Mouse (Mus musculus) E14TG2a.4 (cell line): ENCODE data around the gene Trip11.
A peak's percentile ranks its signal among the peaks of the same experiment; 100 is the strongest.
"Not testable (repeated sequence)": the region's sequence is repeated elsewhere in the genome, so short reads cannot be mapped to it uniquely, and the experiment has no call there.

ENCODE experiments used
- H3K27me3 ChIP-seq: 2 replicates; pipeline ENCODE4 v1.6.1; 2014; ENCODE audit warnings: low read length, control low read depth; ENCODE audit not compliant: insufficient read depth
- H3K36me3 ChIP-seq: 2 replicates; pipeline ENCODE4 v1.6.1; 2014; ENCODE audit warnings: low read length, control low read depth; ENCODE audit not compliant: insufficient read depth
- H3K4me1 ChIP-seq: replicated peaks from 2 replicates; pipeline ENCODE4 v1.6.1; 2014; ENCODE audit warnings: low read depth, low read length, control low read depth
- H3K4me3 ChIP-seq: replicated peaks from 2 replicates; pipeline ENCODE4 v1.5.1; 2014; ENCODE audit warnings: mild to moderate bottlenecking, low read length
- H3K9me3 ChIP-seq: 2 replicates; pipeline ENCODE4 v1.6.1; 2014; ENCODE audit warnings: low read length, control low read depth
- CTCF ChIP-seq: conservative IDR thresholded peaks from 2 replicates; pipeline ENCODE4 v1.5.1; 2014; ENCODE audit warnings: low read length
- NANOG ChIP-seq: IDR thresholded peaks from 2 replicates; pipeline ENCODE4 v1.6.1; 2014; ENCODE audit warnings: borderline replicate concordance, low read length, mixed read lengths
- POU5F1 ChIP-seq: IDR thresholded peaks from 2 replicates; pipeline ENCODE4 v1.6.1; 2014; ENCODE audit warnings: low read length, borderline replicate concordance

The Trip11 gene

DNA sequence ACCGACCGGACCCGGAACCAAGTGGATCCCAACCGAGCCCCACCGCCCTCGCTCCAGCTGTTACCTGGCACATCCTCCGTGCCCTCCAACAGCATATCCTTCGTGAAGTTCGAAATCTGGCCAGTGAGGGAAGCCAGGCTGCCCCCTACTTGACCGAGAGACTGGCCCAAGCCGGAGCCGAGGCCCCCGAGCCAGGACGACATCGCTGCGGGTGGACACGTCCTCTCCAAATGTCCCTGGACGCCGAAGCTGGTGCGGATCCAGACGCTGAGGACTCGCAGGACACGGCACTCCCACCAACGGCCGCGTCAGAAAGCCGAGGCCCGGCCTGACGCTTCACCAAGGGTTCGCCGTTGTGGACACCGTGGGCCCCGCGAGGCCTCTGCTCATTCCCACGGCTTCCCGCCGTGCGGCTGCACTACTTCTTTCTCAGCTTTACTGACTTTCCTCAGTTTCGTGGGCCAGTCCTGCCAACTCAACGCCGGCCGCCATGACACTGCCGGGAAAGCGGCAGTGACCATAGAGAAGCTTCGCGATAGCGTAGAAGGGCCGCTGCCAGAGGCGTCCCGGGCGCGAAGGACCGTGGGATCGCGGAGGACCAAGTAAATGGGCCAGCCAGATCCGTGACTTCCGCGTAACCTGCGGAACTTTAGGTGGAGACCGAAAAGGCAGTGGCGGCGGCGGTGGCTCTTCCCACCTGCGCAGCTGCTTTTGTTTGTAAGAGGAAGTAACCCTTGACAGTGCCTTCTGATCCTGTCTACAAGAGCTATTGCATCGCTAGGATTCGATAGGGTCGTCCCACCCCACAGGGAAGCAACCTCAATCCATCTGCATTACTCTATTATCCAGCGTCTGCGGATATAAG, at the start of gene Trip11:
Gene Trip11 (minus strand): TSS at position 642 of the 865 bp plus-strand sequence.
- Histone ChIP-seq H3K4me1 (peaks cover 14% of the 10 kb centered on the region), H3K4me3 (peak within 1 kb of the TSS; percentile 94), H3K27me3 (peaks cover 13% of the 10 kb centered on the region), H3K9me3 (no peaks in the 10 kb centered on the region), H3K36me3 (peaks cover 12% of the 10 kb centered on the region)
- no peak for TF ChIP-seq NANOG
- no peak for TF ChIP-seq CTCF
- no peak for TF ChIP-seq POU5F1

DNA sequence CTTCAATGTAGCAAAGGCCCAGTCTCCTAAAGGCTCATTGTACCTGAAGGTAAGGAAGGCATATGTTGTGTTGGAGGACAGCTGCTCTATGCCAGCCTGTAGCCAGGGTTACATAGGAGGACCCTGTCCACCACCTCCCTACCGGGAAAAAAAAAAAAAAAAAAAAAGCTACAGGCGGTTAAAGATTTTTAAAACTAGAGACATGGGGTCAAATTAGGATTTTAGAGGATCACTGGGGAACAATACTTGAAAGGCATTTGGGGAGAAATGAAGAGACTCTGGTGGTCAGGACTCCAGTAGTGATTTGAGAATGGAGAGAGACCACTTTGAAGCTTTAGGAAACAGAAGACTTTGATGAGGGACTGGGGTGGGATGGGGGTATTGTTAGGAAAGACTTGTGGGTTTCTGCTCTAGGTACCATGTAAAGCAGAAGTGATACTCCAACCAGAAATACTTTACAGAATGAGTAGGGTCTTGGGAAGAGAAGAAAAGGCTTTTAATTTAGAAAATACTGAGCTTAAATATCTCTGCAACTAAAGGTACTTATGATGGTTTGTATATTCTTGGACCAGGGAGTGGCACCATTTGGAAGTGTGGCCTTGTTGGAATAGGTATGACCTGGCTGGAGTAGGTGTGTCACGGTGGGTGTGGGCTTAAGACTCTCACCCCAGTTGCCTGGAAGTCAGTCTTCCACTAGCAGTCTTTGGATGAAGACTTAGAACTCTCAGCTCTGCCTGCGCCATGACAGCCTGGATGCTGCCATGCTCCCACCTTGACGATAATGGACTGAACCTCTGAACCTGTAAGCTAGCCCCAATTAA, 46.1 kb upstream of the Trip11 start:
- peaks cover 42% of the 10 kb centered on the region for H3K4me1 ChIP-seq
- not testable (repeated sequence) for H3K36me3 ChIP-seq, H3K9me3 ChIP-seq, H3K27me3 ChIP-seq
- peak overlapping the region; percentile 68; the same call in 1 of the 2 replicates for H3K4me3 ChIP-seq

DNA sequence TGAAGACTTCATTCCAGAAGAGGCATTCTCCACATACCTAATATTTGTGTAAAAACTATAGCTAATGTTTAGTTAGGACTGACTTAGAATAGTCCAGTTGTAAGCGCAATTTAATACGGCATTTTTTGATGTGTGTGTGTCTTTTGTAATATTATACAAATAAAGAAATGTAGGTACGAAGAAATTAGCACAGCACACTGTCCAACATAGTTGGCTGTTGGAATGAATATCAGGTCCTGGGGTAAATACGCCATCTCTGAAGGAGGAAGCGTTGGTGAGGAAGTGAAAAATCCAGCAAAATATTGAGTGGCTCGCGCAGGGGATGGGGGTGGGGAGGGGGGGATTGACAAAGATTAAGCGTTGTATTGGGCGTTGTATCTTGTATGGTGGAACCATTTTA, 45.5 kb upstream of the Trip11 start:
- H3K4me3 ChIP-seq: peak overlapping the region; percentile 68
- peaks cover 11% of the 10 kb centered on the region for H3K36me3 ChIP-seq
- no peak for TF ChIP-seq NANOG
- no peak for TF ChIP-seq POU5F1
- no peak for TF ChIP-seq CTCF
- peaks cover 5% of the 10 kb centered on the region; the same call in 1 of the 2 replicates for H3K9me3 ChIP-seq
- 0 out of 2 replicates have a peak, but pooled peaks cover 2% of the 10 kb centered on the region for H3K27me3 ChIP-seq
- peaks cover 42% of the 10 kb centered on the region for H3K4me1 ChIP-seq

DNA sequence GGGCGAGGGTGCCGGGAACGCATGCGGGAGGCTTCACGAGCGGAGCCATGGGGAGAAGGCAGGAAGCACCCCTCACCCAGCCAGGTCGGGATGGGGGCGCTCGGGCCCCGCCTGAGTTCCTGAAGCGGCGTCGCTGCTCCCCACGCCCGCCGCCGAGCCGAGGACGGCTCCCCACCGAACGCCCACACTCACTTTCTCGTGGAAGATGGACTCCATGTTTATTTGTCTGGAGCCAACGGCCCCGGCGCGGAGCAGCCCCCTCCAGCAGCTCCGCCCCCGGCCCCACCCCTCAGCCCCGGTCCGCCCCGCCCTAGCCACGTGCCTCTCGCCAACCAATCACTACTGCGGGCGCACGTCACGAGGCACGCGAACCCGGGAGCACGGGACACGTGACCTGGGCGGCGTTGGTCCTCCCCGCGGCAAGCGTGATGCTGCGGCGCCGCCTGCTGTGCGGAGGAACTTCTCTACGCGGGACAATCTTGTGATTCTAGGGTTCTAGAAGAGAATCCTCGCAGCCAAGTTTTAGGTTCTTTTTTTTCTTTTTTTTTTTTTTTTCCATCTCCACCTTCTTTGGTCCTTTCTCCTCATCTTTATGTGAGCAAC, 45.0 kb upstream of the Trip11 start, which contains the start of gene Atxn3:
Gene Atxn3 (minus strand): TSS at position 305 of the 603 bp plus-strand sequence.
- Histone ChIP-seq H3K4me3 (peak within 1 kb of the TSS; percentile 99), H3K9me3 (peaks cover 5% of the 10 kb centered on the region; the same call in 1 of the 2 replicates), H3K27me3 (0 out of 2 replicates have a peak, but pooled peaks cover 2% of the 10 kb centered on the region), H3K36me3 (peaks cover 16% of the 10 kb centered on the region), H3K4me1 (peaks cover 46% of the 10 kb centered on the region)
- TF ChIP-seq CTCF: no peak

DNA sequence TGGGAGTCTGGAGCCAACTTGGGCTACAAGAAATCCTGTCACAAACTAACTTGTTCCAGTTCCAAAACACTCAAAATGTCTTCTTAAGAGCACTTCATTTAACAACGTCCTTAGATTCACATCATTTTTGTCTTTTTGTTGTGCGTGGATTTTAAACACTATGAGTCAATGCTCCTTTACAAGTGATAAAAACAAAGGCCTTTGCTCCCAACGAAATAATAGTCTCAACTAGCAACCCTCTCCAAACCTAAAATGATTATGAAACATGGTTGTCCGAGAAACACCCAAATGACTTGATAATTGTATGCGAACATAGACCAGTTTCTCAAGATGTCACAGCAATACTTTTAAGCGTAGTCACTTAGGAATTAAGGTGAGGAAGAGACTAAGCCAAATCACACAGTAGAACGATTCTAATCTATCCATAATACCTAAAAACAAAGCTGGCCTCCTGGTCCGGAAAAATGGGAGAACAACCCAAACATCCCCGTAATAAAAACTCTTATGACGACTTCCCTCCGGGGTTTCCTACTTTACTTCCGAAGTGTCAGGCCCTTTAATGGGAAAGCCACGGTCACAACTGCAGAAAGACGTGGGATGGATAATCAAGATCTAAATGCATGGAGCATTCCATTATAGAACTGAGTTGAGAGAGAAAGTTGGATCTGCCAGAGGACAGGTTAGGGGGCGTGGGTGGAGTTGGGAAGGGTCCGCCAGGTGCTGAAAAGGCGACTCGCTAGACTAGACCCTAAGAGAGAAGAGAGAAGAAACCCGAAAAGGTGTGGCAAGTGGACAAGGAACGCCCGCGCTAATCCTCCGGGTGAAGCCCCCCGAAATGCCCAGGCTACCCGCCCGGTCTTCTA, 44.2 kb upstream of the Trip11 start:
- TF ChIP-seq NANOG (no peak), POU5F1 (no peak), CTCF (no peak)
- Histone ChIP-seq H3K9me3 (peaks cover 5% of the 10 kb centered on the region; the same call in 1 of the 2 replicates), H3K36me3 (peaks cover 19% of the 10 kb centered on the region), H3K4me1 (peaks cover 50% of the 10 kb centered on the region), H3K4me3 (peak overlapping the region; percentile 99), H3K27me3 (no peaks in the 10 kb centered on the region)

DNA sequence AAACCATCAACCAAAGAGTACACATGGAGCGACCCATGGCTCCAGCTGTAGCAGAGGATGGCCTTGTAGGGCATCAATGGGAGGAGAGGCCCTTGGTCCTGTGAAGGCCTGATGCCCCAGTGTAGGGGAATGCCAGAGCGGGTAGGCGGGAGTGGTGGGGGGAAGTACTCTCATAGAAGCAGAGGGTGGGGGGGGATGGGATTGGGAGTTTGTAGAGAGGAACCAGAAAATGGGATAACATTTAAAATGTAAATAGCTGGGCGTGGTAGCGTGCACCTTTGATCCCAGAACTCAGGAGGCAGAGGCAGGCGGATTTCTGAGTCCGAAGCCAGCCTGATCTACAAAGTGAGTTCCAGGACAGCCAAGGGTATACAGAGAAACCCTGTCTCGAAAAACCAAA, 42.8 kb upstream of the Trip11 start:
- H3K27me3 ChIP-seq, H3K9me3 ChIP-seq: not testable (repeated sequence)
- H3K36me3 ChIP-seq: peaks cover 32% of the 10 kb centered on the region
- H3K4me1 ChIP-seq: peaks cover 64% of the 10 kb centered on the region
- peak overlapping the region; percentile 99; the same call in 1 of the 2 replicates for H3K4me3 ChIP-seq

DNA sequence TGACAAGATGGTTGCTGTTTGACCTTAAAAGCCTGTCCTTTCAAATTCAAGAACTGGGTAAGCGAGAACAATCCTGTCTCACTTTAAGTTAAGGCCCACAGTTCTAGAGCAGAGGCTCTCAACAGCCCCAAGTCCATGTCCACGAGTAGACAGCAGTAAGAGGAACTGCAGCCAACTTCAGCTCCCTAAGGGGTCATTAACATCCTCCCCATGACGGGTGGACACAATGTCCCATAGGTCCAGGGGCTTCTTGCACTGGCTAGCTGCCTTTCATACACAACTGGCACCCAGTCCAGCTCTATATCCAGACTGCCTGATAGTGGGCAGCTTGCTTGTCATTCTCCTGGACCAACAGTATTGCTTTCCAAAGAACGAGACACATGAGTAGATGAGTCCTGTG, 35.7 kb upstream of the Trip11 start:
- no peaks in the 10 kb centered on the region for H3K9me3 ChIP-seq
- peaks cover 48% of the 10 kb centered on the region for H3K4me1 ChIP-seq
- TF ChIP-seq CTCF: no peak
- no peak for TF ChIP-seq NANOG
- no peak for TF ChIP-seq POU5F1
- peaks cover 80% of the 10 kb centered on the region for H3K36me3 ChIP-seq
- no peak overlapping the region for H3K4me3 ChIP-seq
- no peaks in the 10 kb centered on the region for H3K27me3 ChIP-seq

DNA sequence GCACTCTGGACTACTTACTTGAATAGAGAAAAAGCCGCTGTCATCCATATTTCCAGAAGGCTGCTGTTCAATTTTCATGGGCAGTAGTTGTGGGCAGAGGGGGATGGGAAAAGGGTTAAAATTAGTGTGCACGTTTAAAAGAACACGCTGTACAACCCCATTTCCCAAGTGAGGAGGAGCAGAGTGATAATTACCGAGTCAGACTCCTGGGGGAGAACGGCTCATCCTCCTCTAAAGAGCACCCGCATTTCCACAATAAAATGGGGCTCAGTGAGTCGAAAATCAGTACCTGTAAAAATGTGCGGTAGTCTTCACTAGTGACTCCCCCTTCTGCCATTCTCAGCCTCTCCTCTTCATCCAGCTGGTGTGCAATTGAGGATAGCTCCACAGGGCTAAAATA, 34.9 kb upstream of the Trip11 start:
- Histone ChIP-seq H3K9me3 (no peaks in the 10 kb centered on the region), H3K36me3 (peaks cover 78% of the 10 kb centered on the region), H3K4me1 (peaks cover 43% of the 10 kb centered on the region), H3K27me3 (no peaks in the 10 kb centered on the region), H3K4me3 (no peak overlapping the region)
- no peak for TF ChIP-seq CTCF
